Mouse (Mus musculus) forebrain, embryonic 11.5 days (tissue): ENCODE data around the gene Dcdc2c. TPM values are rescaled to one million over a fixed set of nuclear protein-coding genes. Genes with fewer than 3 reads are reported as not detected.
A peak's percentile ranks its signal among the peaks of the same experiment; 100 is the strongest.

ENCODE experiments used
- ATAC-seq: fragments of 200-750 bp; cut with Nextera tagmentation; replicated peaks from 2 replicates; pipeline ENCODE4 v1.8.0; 2017; ENCODE audit warnings: moderate TSS enrichment; ENCODE audit not compliant: low FRiP score
- DNase-seq: peaks from one replicate; pipeline ENCODE4 v3.0.0-alpha.2; 2017; ENCODE audit warnings: low spot score
- H3K27ac ChIP-seq: fragments of 300-500 bp; sonication (generic); 2 replicates; pipeline ENCODE4 v1.5.1; 2014; ENCODE audit warnings: low read depth, low read length
- H3K27me3 ChIP-seq: fragments of 300-500 bp; sonication (generic); 2 replicates; pipeline ENCODE4 v1.6.1; 2014; ENCODE audit warnings: mild to moderate bottlenecking, low read length, mixed read lengths; ENCODE audit not compliant: control insufficient read depth, insufficient read depth
- H3K36me3 ChIP-seq: fragments of 300-500 bp; sonication (generic); 2 replicates; pipeline ENCODE4 v1.6.1; 2014; ENCODE audit warnings: mild to moderate bottlenecking, low read length, moderate library complexity, mixed read lengths; ENCODE audit not compliant: control insufficient read depth, insufficient read depth
- H3K4me1 ChIP-seq: fragments of 300-500 bp; sonication (generic); replicated peaks from 2 replicates; pipeline ENCODE4 v1.6.1; 2014; ENCODE audit warnings: low read length, mixed read lengths; ENCODE audit not compliant: control insufficient read depth, insufficient read depth
- H3K4me2 ChIP-seq: fragments of 300-500 bp; sonication (generic); 2 replicates; pipeline ENCODE4 v1.6.1; 2014; ENCODE audit warnings: low read depth, mild to moderate bottlenecking, low read length, moderate library complexity, mixed read lengths; ENCODE audit not compliant: severe bottlenecking
- H3K4me3 ChIP-seq: fragments of 300-500 bp; sonication (generic); 2 replicates; pipeline ENCODE4 v1.5.1; 2014; ENCODE audit warnings: low read depth, low read length
- H3K9ac ChIP-seq: fragments of 300-500 bp; sonication (generic); 2 replicates; pipeline ENCODE4 v1.6.1; 2014; ENCODE audit warnings: low read length
- H3K9me3 ChIP-seq: fragments of 300-500 bp; sonication (generic); 2 replicates; pipeline ENCODE4 v1.6.1; 2016; ENCODE audit warnings: low read length, mixed read lengths; ENCODE audit not compliant: control insufficient read depth
- WGBS: fragments of 180-500 bp; shearing (Covaris S2); extraction: QIAGEN DNeasy Blood & Tissue Kit; methylation state at CpG from one replicate; pipeline ENCODE4 v1.1.7; 2014; 5-methylcytosine and 5-hydroxymethylcytosine counted together
- polyA plus RNA-seq: library from polyadenylated mRNA; unstranded; fragments of >200 nt; fragmentation: Nextera tagmentation; extraction: Ambion mirVana; gene quantifications from 2 replicates; pipeline ENCODE4 v1.2.1, GENCODE M21; 2014

Dcdc2c gene
- polyA plus RNA-seq, 1 experiment from 2014 or later, result 0.21 TPM

DNA sequence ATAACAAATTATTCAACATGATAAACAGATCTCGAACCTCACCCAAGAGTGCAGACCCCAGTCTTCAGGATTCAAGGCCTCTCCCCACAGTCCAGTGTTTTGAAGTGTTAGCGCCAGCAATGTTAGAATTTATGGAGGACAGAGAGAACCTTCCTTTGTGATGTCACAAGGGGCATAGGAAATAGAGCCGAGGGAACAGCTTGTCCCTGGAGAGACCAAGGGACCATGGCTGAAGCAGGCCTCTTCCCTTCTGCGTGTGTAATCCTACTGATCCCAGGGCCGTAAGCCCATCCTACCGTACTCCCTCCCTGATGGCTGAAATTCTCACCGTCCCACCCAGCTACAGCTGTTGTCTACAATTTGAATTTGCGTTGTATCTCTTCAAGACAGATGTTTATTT is 30.2 kb upstream of the Dcdc2c start, which contains the start of gene Allc:
Gene Allc (minus strand): TSS at position 101 of the 400 bp plus-strand sequence.
- WGBS, result 92% methylated on average over 8 of the region's 8 CpGs
- ATAC-seq (no peak), DNase-seq (no peak)
- Histone ChIP-seq H3K4me2 (no peak within 1 kb of the TSS), H3K36me3 (no peaks in the 10 kb centered on the region), H3K27me3 (no peaks in the 10 kb centered on the region), H3K4me1 (no peaks in the 10 kb centered on the region), H3K9me3 (no peaks in the 10 kb centered on the region), H3K9ac (no peak within 1 kb of the TSS), H3K4me3 (no peak within 1 kb of the TSS), H3K27ac (no peak within 1 kb of the TSS)

DNA sequence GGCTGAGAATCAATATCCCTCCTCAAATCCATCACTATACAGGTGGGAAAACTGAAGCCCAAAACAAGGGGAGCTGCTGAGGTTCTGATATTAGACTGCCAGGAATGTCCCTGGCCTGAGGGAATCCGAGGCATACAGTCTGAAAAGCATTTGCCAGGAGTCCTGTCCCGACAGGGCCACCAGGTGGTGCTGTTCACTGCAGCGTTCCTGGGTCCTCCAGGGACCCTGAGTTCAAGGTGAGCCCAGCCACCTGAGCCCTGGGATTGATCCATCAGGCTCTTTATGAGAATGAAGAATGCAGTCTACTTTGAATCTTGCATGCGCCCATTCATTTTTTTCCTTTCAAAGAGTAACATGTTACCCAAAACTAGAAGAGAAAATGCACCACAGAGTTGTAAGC is 26.9 kb upstream of the Dcdc2c start:
- H3K9me3 ChIP-seq, result no peaks in the 10 kb centered on the region
- ATAC-seq (no peak), DNase-seq (peak; percentile 57)
- no peak overlapping the region for H3K4me2 ChIP-seq
- H3K27me3 ChIP-seq, result no peaks in the 10 kb centered on the region
- H3K4me3 ChIP-seq, result no peak overlapping the region
- H3K27ac ChIP-seq, result no peak overlapping the region
- no peaks in the 10 kb centered on the region for H3K4me1 ChIP-seq
- H3K36me3 ChIP-seq, result no peaks in the 10 kb centered on the region
- H3K9ac ChIP-seq, result no peak overlapping the region
- WGBS, result 36% methylated on average over 4 of the region's 4 CpGs

DNA sequence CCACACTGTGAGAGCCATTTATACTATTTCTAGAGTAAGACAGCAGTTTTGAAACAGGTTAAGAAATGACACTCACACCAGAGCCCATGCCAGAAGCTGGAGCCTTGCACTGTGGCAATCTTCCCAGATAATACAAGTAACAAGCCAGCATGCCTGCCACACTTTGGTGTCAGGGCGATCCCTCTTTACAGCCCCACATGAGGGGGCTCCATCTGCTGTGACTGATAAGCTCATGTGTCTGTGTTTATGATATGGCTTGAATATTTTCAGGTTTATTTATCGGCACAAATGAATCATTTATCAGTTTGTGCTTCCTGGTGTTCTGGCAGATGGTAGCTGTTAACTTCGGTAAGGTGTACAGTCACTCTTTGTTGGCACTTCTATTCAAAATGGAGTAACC is 25.9 kb upstream of the Dcdc2c start:
- no peak overlapping the region for H3K27ac ChIP-seq
- 97% methylated on average over 3 of the region's 3 CpGs for WGBS
- no peak overlapping the region for H3K4me3 ChIP-seq
- DNase-seq (no peak), ATAC-seq (no peak)
- H3K4me1 ChIP-seq, result no peaks in the 10 kb centered on the region
- H3K4me2 ChIP-seq, result no peak overlapping the region
- H3K27me3 ChIP-seq, result no peaks in the 10 kb centered on the region
- H3K9ac ChIP-seq, result no peak overlapping the region
- H3K9me3 ChIP-seq, result no peaks in the 10 kb centered on the region
- no peaks in the 10 kb centered on the region for H3K36me3 ChIP-seq

DNA sequence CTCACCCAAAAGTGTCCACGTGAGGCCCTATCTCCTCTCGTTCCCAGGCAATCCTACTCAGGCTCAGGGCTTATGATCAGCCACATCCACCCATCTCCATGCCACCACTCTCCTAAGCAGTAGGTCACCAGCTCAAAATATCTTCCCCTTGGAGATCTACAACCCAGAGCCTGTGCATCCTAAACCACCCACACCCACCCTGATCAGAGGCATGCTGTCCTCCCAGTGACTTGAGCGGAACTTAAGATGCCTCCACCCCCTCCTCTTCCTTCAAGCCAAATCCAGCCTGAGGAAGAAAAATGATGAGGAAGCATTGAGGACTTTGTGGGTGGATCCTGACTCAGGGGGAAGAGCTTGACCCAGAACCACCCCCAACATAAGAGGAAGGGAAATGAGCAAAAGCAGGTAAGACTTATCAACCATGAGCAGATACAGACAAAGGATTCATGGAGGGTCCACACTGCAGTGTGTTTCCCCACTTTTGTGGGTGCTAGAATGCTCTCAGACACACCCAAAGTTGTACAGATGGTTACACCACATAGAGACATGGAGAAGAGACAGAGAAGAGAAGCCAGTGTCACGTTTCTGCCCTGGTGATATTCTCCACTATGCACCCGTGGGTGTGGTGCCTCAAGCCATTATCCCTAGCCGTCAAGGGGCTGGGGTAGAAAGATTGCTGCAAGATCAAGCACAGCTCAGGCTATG is 23.3 kb upstream of the Dcdc2c start:
- no peaks in the 10 kb centered on the region for H3K4me1 ChIP-seq
- H3K9me3 ChIP-seq, result no peaks in the 10 kb centered on the region
- H3K27ac ChIP-seq, result no peak overlapping the region
- no peaks in the 10 kb centered on the region for H3K27me3 ChIP-seq
- no peak overlapping the region for H3K9ac ChIP-seq
- 79% methylated on average over 6 of the region's 6 CpGs for WGBS
- H3K4me2 ChIP-seq, result no peak overlapping the region
- DNase-seq, result no peak
- no peak for ATAC-seq
- H3K4me3 ChIP-seq, result no peak overlapping the region
- H3K36me3 ChIP-seq, result no peaks in the 10 kb centered on the region

DNA sequence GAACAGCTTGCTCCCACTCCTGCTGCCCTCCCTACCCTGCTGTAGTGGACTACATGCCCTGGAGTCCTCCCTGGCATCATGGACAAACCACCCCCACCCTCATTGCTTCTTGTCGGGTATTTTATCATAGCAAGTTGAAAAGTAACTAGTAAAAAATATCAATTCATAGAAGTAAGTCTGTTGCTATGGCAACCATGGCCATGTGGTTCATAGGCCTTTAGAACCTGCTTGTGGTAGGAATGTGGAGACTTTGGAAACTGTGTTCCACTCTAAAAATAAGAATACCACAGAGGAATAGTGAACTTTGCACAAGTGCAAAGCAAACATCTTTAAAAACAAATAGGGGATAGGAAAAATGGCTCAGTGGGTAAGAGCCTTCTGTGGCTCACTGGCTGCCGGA is 20.0 kb upstream of the Dcdc2c start:
- no peaks in the 10 kb centered on the region for H3K9me3 ChIP-seq
- ATAC-seq (no peak), DNase-seq (no peak)
- 90% methylated on average over 2 of the region's 2 CpGs for WGBS
- no peak overlapping the region for H3K4me2 ChIP-seq
- no peaks in the 10 kb centered on the region for H3K4me1 ChIP-seq
- H3K4me3 ChIP-seq, result no peak overlapping the region
- H3K27me3 ChIP-seq, result no peaks in the 10 kb centered on the region
- no peak overlapping the region for H3K9ac ChIP-seq
- no peak overlapping the region for H3K27ac ChIP-seq
- no peaks in the 10 kb centered on the region for H3K36me3 ChIP-seq

DNA sequence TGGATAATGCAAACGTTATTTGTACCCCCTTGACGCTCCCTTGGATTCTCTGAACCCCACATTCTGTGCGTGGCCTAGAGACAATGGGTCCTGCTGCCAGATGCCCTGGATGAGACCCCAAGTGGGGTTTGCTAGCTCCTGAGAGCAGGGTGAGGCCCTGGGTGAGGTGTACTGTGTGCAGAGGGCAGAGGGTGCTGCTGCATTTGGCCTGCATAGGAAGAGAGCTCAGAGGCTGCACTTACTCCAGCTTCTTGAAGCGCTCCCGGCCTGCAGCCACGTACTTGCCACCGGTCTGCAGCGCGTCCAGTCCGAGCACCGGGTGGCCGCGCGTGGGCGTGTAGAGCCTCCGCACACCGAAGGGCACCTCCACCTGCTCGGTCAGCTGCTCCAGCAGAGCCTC is 424 bp downstream of the Dcdc2c start:
- DNase-seq (no peak), ATAC-seq (no peak)
- Histone ChIP-seq H3K27me3 (no peaks in the 10 kb centered on the region), H3K9ac (no peak overlapping the region), H3K9me3 (no peaks in the 10 kb centered on the region), H3K36me3 (no peaks in the 10 kb centered on the region), H3K27ac (no peak overlapping the region), H3K4me3 (no peak overlapping the region), H3K4me1 (no peaks in the 10 kb centered on the region), H3K4me2 (no peak overlapping the region)
- 60% methylated on average over 18 of the region's 18 CpGs for WGBS

DNA sequence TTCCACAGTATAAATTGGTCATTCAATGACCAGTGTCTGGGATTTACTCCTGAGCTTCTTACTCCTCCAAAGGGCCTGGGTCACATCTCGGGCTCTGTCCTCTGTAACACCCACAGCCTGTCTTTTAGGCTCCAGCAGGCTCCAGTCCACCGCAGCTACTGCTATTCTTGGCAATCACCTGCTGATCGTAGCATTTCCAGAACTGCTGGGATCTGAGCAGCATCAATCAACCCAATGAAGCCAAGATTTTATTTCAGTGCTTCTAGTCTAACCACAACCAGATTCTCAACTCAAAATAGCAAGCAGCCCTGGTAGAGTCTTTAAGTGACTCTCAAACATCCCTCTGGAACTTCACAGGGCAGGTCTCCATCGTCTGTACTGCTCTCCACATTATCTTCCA is 3.3 kb downstream of the Dcdc2c start:
- ATAC-seq, result no peak
- H3K4me2 ChIP-seq, result no peak overlapping the region
- H3K27ac ChIP-seq, result no peak overlapping the region
- no peaks in the 10 kb centered on the region for H3K9me3 ChIP-seq
- H3K9ac ChIP-seq, result no peak overlapping the region
- WGBS, result 68% methylated on average over 4 of the region's 4 CpGs
- DNase-seq, result no peak
- H3K4me3 ChIP-seq, result no peak overlapping the region
- H3K27me3 ChIP-seq, result no peaks in the 10 kb centered on the region
- H3K36me3 ChIP-seq, result no peaks in the 10 kb centered on the region
- H3K4me1 ChIP-seq, result no peaks in the 10 kb centered on the region

DNA sequence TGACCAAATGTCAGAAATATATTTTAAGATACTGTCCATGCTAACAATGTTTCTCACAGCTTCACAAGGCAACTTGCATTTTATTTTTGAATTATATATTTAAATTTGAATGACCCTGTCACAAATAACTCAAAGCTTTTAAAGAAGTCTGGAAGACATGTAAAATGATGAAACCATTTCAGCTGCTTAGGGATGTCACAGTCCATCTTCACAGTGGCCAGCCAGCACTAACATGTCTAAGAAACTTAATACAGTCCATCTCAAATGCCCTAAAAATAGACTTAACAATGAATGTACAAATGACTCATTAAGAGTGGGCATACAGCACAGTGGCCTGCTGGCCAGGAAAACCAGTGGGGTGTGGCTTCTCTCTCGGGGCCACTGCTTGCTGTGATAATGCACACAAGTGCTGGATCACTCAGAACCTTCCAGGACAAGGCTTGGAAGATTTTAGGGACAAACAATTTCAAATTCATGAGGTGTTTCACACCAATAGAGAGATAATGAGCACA is 37.9 kb downstream of the Dcdc2c start:
- Histone ChIP-seq H3K9ac (no peak overlapping the region), H3K4me1 (no peaks in the 10 kb centered on the region), H3K9me3 (no peaks in the 10 kb centered on the region), H3K36me3 (no peaks in the 10 kb centered on the region), H3K4me2 (no peak overlapping the region), H3K4me3 (no peak overlapping the region), H3K27me3 (no peaks in the 10 kb centered on the region), H3K27ac (no peak overlapping the region)
- 61% methylated on average over 1 of the region's 1 CpGs for WGBS
- no peak for DNase-seq
- no peak for ATAC-seq

DNA sequence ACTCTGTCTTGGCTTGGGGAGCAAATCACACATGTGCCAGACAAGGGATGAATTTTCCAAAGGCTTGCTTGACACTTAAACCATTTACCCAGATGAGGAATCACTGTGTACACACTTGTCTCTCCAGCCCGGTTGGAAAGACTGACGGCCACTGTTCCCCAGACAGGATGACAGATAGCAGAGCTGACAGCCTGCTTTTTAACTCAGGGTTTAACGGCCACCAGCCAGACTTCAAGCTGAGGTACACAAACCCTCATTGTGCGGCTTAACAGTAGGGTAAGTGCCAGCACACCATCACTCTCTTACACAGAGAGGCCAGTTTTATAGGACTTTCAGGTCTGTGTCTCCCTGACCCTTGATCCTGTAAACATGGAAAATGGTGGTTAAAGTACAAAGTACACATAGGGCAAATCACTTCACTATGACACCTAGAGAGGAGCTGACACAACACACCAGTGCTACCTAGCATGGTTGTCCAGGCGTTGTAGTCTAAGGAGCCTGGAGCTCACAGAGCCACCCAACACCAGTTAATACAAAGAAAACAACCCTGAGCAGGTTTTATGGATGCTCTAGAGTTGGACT is 42.4 kb downstream of the Dcdc2c start:
- Histone ChIP-seq H3K36me3 (no peaks in the 10 kb centered on the region), H3K4me2 (no peak overlapping the region), H3K27me3 (no peaks in the 10 kb centered on the region), H3K4me3 (no peak overlapping the region), H3K9ac (no peak overlapping the region), H3K4me1 (no peaks in the 10 kb centered on the region), H3K9me3 (no peaks in the 10 kb centered on the region), H3K27ac (no peak overlapping the region)
- 65% methylated on average over 5 of the region's 5 CpGs for WGBS
- no peak for DNase-seq
- ATAC-seq, result no peak
